Mouse (Mus musculus): Measurements from ENCODE around the gene Prdm15. TPM values are rescaled to one million over a fixed set of nuclear protein-coding genes. Genes with fewer than 3 reads are reported as not detected.

The Prdm15 gene
- polyA plus RNA-seq, 1 experiment = 5.6 TPM

DNA sequence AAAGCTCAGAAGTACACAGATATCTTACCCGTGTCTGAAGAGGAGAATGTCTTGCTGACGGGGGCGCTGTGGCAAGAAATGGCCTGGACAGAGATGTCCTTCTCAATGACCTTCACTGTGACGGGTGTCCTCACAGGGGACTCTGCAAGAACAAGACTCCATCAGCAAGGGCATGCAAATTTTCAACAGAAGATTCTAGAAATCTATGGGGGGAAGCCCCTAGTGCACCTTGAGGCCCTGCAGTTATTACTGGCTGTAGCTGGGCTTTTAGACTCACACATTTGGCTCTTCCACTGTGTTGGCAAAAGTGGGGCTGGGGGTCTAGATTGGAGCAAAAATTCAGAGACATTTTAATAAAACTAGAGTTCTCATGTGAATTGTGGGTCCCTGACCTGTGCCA, 23.5 kb upstream of the Prdm15 start:
- TF ChIP-seq POLR2A (IDR thresholded peaks at IDR 0.05; ENCODE audit: low read depth, low read length) = no peak
- no peak for TF ChIP-seq CTCF (conservative IDR thresholded peaks at IDR 0.05; ENCODE audit: insufficient read depth, insufficient read length, low read depth, low read length)
- no peak overlapping the region for H3K27ac ChIP-seq (ENCODE audit: insufficient read depth, low read depth, low read length)
- no peaks in the 10 kb centered on the region for H3K4me1 ChIP-seq (ENCODE audit: control insufficient read depth, insufficient read depth, low read length)
- H3K36me3 ChIP-seq (ENCODE audit: control insufficient read depth, insufficient read depth, low read length) = peaks cover 2% of the 10 kb centered on the region; the same call in 1 of the 2 replicates
- no peaks in the 10 kb centered on the region for H3K27me3 ChIP-seq (replicated peaks; ENCODE audit: control insufficient read depth, insufficient read depth, low read length)
- no peak overlapping the region for H3K4me3 ChIP-seq (ENCODE audit: insufficient read depth, low read depth, low read length)
- DNase-seq = no peak
- 92% methylated on average over 4 of the region's 4 CpGs for WGBS

DNA sequence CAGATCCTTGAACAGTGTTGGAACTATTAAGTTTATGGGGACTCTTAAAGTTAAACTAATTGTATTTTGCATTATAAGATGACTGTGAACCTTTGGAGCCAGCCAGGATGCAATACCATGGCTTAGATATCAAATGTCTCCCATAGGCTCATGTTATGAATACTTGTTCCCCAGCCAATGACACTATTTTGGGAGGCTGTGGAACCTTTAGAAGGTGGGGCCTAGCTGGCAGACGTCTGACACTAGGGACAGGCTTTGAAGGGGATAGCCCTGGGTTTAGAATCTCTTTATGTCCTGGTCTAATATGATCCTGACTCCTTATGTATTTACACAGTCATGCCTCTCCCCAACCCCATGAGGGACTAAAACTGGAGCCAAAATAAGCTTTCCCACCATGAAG, 22.7 kb upstream of the Prdm15 start:
- Histone ChIP-seq H3K27me3 (replicated peaks; ENCODE audit: control insufficient read depth, insufficient read depth, low read length) (no peaks in the 10 kb centered on the region), H3K4me3 (ENCODE audit: insufficient read depth, low read depth, low read length) (no peak overlapping the region), H3K36me3 (ENCODE audit: control insufficient read depth, insufficient read depth, low read length) (peaks cover 2% of the 10 kb centered on the region; the same call in 1 of the 2 replicates), H3K27ac (ENCODE audit: insufficient read depth, low read depth, low read length) (no peak overlapping the region), H3K4me1 (ENCODE audit: control insufficient read depth, insufficient read depth, low read length) (no peaks in the 10 kb centered on the region)
- TF ChIP-seq POLR2A (IDR thresholded peaks at IDR 0.05; ENCODE audit: low read depth, low read length) = no peak
- TF ChIP-seq CTCF (conservative IDR thresholded peaks at IDR 0.05; ENCODE audit: insufficient read depth, insufficient read length, low read depth, low read length) = no peak
- WGBS = 63% methylated on average over 1 of the region's 1 CpGs
- no peak for DNase-seq

DNA sequence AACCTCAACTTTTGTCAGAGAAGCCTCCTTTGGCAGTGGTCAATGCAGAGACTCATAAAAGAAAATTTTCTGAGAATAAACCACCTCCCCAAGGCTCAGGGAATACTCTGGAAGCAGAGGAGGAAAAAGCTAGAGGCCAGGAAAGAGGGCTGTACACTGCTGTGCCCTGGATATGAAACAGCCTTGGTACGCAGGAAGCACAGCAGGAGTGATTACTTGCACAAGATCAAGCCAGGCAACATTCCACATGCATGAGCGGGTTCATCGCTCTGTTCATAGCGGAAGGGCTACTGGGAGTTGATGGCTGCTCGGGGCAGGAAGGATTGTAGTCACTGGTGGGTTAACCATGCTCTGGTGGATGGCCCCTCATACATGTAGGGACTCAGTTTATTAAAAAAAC, 21.0 kb upstream of the Prdm15 start:
- DNase-seq = peak; percentile 43
- Histone ChIP-seq H3K4me1 (ENCODE audit: control insufficient read depth, insufficient read depth, low read length) (no peaks in the 10 kb centered on the region), H3K27ac (ENCODE audit: insufficient read depth, low read depth, low read length) (no peak overlapping the region), H3K36me3 (ENCODE audit: control insufficient read depth, insufficient read depth, low read length) (peaks cover 2% of the 10 kb centered on the region; the same call in 1 of the 2 replicates), H3K27me3 (replicated peaks; ENCODE audit: control insufficient read depth, insufficient read depth, low read length) (no peaks in the 10 kb centered on the region), H3K4me3 (ENCODE audit: insufficient read depth, low read depth, low read length) (no peak overlapping the region)
- TF ChIP-seq CTCF (conservative IDR thresholded peaks at IDR 0.05; ENCODE audit: insufficient read depth, insufficient read length, low read depth, low read length) = no peak
- no peak for TF ChIP-seq POLR2A (IDR thresholded peaks at IDR 0.05; ENCODE audit: low read depth, low read length)
- 51% methylated on average over 5 of the region's 5 CpGs for WGBS

DNA sequence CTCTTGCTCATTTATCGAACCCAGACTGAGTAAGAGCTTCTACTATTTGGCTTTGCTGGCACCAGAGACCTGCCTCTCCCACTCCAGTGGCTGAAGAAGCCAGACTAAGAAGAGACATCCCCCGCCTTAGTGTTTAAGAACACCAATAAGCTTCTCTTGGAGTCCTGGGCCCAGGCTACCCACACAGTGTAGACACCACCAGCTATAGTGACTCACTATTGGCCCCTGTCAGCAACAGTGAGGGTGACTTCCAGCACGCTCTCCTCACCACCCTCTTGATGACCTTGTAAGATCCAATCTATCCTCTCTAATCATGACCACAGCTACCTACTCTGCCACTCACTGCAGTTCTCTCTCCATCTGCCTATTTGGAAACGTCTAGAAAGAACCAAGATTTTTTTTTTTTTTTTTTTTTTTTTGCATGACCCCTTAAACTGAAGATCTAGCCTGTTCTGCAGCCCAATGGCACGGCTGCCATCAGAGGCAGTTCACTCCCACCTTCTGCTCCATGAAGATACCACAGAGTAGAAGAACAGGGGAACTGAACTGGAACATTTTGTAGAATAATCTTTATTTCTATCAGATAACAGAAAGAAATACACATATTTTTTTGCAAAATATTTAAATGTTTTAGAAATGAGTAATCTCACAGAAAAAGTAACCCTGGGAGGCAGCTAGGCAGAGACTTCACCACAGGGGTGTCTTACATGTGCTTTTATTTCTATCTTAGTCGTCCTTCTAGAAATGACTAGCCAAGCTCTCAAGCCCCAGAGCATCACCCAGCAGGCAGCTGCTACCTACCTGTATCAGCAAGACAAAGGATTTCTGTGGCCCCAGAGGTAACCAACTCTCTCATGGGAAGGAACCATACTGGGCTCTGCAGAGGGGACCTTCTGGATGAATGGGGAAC, 17.8 kb upstream of the Prdm15 start:
- DNase-seq = no peak
- WGBS = 81% methylated on average over 6 of the region's 6 CpGs
- no peaks in the 10 kb centered on the region; the same call in none of the 2 replicates for H3K36me3 ChIP-seq (ENCODE audit: control insufficient read depth, insufficient read depth, low read length)

DNA sequence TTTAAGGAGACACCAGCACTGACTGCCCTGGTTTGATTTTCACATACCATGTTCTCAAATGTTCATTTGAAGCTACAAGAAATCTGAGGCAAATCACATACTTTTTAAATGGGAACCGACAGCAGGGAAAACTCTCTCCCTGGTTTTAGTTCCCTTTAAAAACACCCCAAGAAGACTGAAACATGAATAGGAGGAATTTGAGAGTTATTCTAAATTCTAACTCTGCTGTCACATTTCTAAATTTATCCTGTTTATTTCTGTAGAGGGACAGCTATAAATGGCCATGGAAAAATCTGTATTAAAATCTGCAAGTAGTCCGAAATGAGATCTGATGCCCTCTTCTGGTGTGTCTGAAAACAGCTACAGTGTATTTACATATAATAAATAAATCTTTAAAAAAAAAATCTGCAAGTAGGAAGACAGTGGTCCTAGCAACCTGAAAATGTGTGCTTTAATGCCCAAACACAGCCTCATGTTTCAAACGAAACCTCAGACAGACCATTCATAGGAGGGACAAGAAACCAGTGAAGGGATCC, 12.3 kb upstream of the Prdm15 start:
- no peaks in the 10 kb centered on the region for H3K4me1 ChIP-seq (ENCODE audit: control insufficient read depth, insufficient read depth, low read length)
- H3K27me3 ChIP-seq (replicated peaks; ENCODE audit: control insufficient read depth, insufficient read depth, low read length) = no peaks in the 10 kb centered on the region
- H3K4me3 ChIP-seq (ENCODE audit: insufficient read depth, low read depth, low read length) = no peak overlapping the region
- 82% methylated on average over 3 of the region's 3 CpGs for WGBS
- TF ChIP-seq CTCF (conservative IDR thresholded peaks at IDR 0.05; ENCODE audit: insufficient read depth, insufficient read length, low read depth, low read length) (no peak), POLR2A (IDR thresholded peaks at IDR 0.05; ENCODE audit: low read depth, low read length) (no peak)
- no peaks in the 10 kb centered on the region; the same call in 1 of the 2 replicates for H3K36me3 ChIP-seq (ENCODE audit: control insufficient read depth, insufficient read depth, low read length)
- H3K27ac ChIP-seq (ENCODE audit: insufficient read depth, low read depth, low read length) = no peak overlapping the region
- DNase-seq = no peak

More for the DNA sequence above, 17.8 kb upstream of the Prdm15 start:
- TF ChIP-seq CTCF (conservative IDR thresholded peaks at IDR 0.05; ENCODE audit: insufficient read depth, insufficient read length, low read depth, low read length) (no peak), POLR2A (IDR thresholded peaks at IDR 0.05; ENCODE audit: low read depth, low read length) (no peak)
- Histone ChIP-seq H3K4me3 (ENCODE audit: insufficient read depth, low read depth, low read length) (no peak overlapping the region), H3K27me3 (replicated peaks; ENCODE audit: control insufficient read depth, insufficient read depth, low read length) (no peaks in the 10 kb centered on the region), H3K27ac (ENCODE audit: insufficient read depth, low read depth, low read length) (no peak overlapping the region), H3K4me1 (ENCODE audit: control insufficient read depth, insufficient read depth, low read length) (no peaks in the 10 kb centered on the region)

DNA sequence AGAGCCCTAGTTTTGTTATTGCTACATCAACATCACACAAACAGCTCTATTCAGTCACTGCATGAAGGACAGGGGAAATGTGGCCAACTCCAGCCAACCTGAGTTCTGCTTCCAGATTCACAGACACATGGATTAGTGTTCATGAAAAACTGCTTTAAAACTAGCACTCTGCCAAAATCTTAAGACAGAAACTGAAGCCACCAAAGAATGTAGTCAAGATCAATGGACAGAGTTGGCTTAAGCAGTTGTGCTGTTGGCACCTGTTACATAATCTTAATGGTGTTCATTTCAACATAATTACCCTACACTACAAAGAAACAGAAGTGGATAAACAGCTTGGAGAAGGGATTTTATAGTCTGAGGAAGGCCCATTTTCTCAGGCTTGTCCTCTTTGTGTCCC, 4.4 kb upstream of the Prdm15 start:
- H3K4me1 ChIP-seq (ENCODE audit: control insufficient read depth, insufficient read depth, low read length) = no peaks in the 10 kb centered on the region
- H3K27me3 ChIP-seq (replicated peaks; ENCODE audit: control insufficient read depth, insufficient read depth, low read length) = no peaks in the 10 kb centered on the region
- TF ChIP-seq POLR2A (IDR thresholded peaks at IDR 0.05; ENCODE audit: low read depth, low read length) (no peak), CTCF (conservative IDR thresholded peaks at IDR 0.05; ENCODE audit: insufficient read depth, insufficient read length, low read depth, low read length) (no peak)
- H3K27ac ChIP-seq (ENCODE audit: insufficient read depth, low read depth, low read length) = no peak overlapping the region
- no peaks in the 10 kb centered on the region for H3K36me3 ChIP-seq (ENCODE audit: control insufficient read depth, insufficient read depth, low read length)
- DNase-seq = no peak
- H3K4me3 ChIP-seq (ENCODE audit: insufficient read depth, low read depth, low read length) = no peak overlapping the region

DNA sequence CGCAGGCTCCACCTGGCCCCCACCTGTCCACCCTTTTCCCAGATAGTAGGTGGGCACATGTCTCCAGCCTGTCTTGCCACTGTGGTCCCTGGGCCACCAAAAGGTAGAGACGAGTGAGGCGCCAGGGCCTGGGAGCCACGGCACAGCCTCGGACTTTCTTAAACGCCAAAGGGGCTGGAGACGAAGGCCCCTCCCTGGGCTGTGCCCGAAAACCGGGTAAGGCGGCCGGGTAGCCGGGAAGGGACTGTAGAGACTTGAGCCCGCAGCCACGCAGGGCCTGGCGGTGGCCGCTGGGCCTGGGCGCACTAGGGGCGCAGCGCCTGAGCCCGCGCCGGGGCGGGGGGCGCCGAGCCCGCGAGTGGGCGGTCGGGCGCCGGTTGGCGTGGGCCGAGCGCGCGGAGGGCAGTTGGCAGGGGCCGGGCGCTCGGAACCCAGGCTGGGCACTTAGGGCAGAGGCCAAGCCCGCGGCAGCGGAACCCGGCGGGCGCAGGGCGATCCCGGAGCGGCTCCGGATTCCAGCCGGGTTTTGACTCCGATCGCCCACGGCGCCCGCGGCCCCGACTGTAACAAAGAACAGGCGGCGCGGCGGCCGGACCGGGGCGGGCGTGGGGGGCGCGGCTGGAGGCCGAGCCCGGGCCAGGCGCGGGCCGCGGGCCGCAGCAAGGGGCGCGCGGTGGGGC, 449 bp downstream of the Prdm15 start:
- H3K27me3 ChIP-seq (replicated peaks; ENCODE audit: control insufficient read depth, insufficient read depth, low read length) = no peaks in the 10 kb centered on the region
- peak overlapping the region; percentile 91 for H3K4me3 ChIP-seq (ENCODE audit: insufficient read depth, low read depth, low read length)
- H3K36me3 ChIP-seq (ENCODE audit: control insufficient read depth, insufficient read depth, low read length) = no peaks in the 10 kb centered on the region
- TF ChIP-seq CTCF (conservative IDR thresholded peaks at IDR 0.05; ENCODE audit: insufficient read depth, insufficient read length, low read depth, low read length) (no peak), POLR2A (IDR thresholded peaks at IDR 0.05; ENCODE audit: low read depth, low read length) (no peak)
- WGBS = under 1% methylated on average over 76 of the region's 77 CpGs
- DNase-seq = peak; percentile 92
- H3K4me1 ChIP-seq (ENCODE audit: control insufficient read depth, insufficient read depth, low read length) = no peaks in the 10 kb centered on the region
- peak overlapping the region; percentile 88 for H3K27ac ChIP-seq (ENCODE audit: insufficient read depth, low read depth, low read length)

All from kidney, adult 2 months (tissue).